Mouse (Mus musculus) large intestine, adult 2 months (tissue): Measurements from ENCODE around the gene Thap3. TPM values are rescaled to one million over a fixed set of nuclear protein-coding genes. Genes with fewer than 3 reads are reported as not detected.

ENCODE experiments used
- DNase-seq: peaks from one replicate; pipeline ENCODE4 v3.0.0-alpha.2; 2012; ENCODE audit warnings: low read depth, low spot score
- whole genome bisulfite sequencing: fragments of 180-500 bp; shearing (Covaris S2); methylation state at CpG from one replicate; pipeline ENCODE4 v1.1.7; 2018; 5-methylcytosine and 5-hydroxymethylcytosine counted together
- polyA plus RNA-seq: library from polyadenylated mRNA; depleted of rRNA; stranded (reverse); fragments of >200 nt; gene quantifications from 2 replicates; pipeline ENCODE4 v1.2.3, GENCODE M21; 2012

The Thap3 gene
- polyA plus RNA-seq, 1 experiment, result 21.0 TPM

DNA sequence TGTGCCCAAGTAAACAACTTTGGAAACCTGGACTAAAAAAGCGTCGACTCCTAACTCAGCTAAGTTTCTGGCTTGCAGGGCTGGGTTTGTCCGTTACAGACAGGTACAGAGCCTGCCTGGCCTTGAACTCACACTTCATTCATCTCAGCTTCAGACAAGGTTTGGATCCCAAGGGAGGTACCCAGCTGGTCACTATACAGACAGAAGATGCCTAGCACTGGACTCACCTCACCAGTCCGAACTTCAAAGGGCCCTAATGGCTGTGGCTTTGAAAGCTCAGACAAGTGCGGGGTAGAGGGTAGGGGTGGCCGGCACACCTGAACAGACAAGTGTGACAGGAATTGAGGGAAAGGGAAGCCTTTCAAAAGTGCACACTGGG, 302 bp upstream of the Thap3 start:
- WGBS, result 39% methylated on average over 6 of the region's 6 CpGs
- DNase-seq, result no peak

DNA sequence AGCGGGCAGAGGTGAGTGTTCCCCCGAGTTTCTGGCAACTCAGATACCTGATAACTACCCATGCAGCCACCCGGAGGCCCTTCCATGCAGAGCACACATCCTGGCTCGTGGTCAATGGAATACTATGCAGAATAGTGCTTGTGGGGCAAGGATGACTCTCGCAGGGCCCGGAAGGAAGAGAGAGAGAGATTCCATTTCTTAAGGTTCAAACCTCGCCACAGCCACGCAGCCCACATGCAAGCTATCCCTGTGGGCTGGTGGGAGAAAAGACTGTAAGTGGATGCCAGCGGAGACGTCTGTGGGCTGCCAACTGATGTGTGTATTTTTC, 819 bp downstream of the Thap3 start:
- 13% methylated on average over 10 of the region's 10 CpGs for WGBS
- no peak for DNase-seq

DNA sequence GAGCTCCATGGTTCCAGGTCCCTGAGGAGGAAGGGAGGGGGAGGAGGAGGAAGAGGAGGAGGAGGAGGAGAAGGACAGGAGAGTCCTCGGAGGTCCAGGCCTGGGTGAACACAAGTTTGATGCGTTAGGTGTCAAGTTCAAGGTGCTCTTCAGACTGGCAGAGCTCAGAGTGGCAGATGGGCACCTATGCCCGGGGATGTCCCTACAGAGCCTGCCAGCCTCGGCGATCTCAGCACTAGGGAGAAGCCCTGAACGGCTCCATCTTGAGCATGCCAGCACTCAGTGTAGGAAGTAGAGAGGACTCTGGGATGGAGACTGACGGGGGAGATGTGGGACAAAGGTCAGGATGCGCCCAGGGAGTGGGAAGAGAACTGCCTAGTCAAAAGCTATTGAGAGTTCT, 2.1 kb downstream of the Thap3 start:
- WGBS, result 26% methylated on average over 8 of the region's 8 CpGs
- no peak for DNase-seq

DNA sequence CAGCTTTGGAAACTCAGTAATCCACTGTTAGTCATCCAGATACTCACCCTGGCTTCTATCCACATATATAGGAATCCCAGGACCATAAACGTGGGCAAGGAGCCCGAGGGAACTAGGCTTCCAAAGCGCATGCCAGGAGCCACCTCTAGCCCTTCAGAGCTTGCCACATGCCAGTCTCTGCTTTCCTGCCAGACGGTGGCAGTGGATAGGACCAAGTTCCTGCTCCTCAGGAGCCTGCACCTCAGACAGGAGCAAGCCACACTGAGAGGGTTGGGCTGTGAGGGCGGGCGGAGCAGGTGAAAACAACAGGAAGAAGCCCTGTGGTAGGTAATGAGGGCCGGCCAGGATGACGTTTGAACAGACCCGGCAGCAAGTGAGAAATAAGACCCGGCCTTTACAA, 2.9 kb downstream of the Thap3 start:
- 20% methylated on average over 10 of the region's 10 CpGs for WGBS
- peak; percentile 80 for DNase-seq

DNA sequence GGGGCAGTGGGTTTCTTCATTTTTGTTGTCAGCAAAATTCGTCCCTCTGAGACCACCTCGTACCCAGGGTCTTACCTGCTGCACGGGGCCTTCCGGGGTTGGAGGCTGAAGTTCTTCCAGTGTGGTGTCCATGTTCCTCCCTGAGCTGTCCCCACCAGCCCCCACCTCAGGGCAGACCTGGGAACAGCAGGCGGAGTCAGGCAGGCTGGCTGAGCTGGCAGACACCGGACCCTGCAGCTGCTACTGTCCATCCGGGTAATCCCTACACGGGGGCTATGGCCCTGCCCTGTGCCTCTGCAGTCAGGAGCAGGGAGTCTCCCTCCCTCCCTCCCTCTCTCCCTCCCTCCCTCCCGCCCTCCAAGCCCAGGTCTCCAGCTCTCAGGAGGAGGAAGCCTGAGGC, 5.2 kb downstream of the Thap3 start:
- no peak for DNase-seq
- WGBS, result 55% methylated on average over 9 of the region's 9 CpGs

DNA sequence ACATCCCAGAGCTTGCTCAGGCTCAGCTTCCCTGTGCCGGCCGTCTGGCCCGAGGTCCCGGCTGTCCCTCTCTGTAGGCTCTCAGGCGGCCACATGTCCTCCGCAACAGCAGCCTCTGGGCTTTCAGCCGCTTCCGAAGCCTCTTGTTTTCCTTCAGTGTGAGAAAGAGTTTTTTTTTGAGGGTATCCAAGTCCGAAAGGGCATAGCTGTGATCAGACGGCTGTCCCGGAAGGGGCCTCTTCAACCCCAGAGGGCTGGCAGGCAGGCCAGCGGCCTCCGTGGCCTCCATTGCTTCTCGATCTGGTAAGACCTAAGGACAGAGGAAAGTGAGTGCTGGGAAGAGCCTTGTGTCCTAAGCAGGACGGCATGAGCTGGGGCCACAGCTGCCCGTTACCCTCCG, 5.8 kb downstream of the Thap3 start:
- WGBS, result 81% methylated on average over 17 of the region's 17 CpGs
- DNase-seq, result no peak

DNA sequence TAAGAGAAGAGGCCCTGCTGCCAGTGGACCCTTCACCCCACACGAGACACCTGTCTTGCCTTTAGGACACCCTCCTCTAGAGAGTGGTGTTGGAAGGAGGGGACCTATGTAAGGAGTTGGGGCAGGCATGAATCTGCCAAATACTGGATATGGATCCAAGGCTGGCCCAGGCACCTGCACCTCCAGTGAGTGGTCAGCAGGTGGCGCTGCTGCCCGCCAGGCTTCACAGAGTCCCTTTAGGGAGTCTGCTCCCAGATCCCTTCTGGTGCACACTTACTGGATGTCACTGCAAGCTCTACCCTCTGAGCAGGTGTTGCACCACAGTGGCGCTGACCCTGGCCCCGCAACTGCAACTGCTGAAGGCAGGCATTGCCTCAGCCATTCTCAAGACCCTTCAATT, 7.4 kb downstream of the Thap3 start:
- DNase-seq, result no peak
- 8% methylated on average over 5 of the region's 5 CpGs for WGBS

DNA sequence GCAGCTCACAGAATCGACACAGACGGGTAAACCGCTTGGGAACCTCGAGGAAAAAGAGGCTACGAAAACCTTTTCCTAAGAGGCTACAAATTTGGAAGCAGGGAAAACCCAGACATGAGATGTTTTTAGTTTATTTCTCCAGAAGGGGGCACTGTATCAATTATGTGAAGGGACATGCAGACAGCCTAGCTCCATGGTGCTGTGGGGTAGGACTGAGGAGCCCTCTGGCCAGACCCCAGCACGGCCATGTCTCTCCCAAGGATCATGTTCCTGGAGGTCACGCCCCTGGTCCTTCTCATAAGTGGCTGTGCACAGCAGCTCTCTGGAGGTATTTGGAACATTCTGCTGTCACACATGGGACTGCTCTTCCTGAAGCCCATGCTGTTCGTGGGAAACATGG, 8.1 kb downstream of the Thap3 start:
- 77% methylated on average over 8 of the region's 8 CpGs for WGBS
- DNase-seq, result no peak

DNA sequence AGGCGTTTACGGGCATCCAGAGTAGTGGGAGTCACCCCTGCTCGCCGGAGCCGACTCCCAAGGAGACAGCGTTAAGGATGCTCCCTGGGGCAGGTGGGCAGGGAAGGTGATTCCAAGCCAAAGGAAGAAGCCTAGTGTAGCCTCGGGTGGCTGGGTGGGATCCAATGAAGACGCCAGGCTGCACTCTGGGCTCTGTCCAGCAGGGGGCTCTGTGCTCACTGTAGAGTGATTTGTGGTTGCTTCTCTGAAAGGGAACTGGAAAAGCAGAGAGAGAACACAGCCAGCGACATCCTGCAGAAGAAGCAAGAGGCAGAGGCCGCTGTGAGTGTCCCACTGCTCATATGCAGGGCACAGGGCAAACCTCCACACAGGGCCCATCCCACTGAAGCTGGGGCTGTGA, 11.0 kb downstream of the Thap3 start:
- no peak for DNase-seq
- WGBS, result 38% methylated on average over 10 of the region's 10 CpGs

DNA sequence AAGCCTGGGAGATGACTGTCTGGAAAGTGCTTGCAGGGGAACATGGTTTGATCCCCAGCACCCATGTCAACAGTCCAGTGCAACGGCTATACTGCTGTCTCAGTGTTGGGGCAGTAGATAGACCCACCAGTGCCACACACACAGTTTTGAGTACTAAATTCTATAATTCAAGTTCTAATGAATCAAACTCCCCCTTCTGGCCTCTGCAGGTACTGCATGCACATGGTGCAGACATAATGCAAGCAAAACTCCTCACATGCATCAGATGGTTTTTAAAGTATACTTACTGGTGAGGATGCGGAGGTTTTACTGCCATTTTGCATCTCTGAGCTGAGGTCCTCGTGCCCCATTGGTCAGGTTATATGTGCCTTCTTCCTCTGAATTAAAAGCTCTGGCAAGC, 13.4 kb downstream of the Thap3 start:
- WGBS, result 95% methylated on average over 3 of the region's 3 CpGs
- DNase-seq, result no peak

DNA sequence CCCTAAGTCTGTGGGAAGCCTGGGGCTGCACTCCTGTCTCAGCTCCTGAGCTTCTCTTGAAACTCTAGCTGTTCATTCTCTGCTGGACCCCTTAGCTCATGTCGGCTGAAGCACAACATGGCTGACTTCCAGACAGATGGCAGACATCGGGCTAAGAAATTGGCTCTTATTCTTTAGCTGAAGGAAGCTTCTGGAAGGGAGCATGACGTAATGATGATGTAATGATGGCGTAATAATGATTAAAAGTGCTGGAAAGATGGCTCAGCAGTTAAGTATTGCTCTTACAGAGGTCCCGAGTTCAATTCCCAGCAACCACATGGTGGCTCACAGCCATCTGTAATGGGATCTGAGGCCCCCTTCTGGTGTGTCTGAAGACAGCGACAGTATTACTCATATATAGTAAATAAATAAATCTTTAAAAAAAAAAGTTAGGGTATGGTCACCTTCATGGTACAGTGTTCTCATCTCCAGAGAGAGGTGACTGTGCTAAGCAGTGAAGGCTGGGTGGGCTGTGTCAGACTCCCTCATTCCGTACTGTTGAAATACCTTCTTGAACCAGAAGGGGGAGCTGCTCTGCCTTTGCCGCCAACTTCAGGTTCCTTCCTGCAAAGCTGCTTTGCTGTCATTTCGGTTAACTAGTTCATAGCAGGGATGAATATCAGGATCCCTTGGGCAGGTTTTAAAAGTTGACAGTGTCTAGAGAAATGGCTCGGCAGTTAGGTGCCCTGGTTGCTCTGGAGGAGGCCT, 16.4 kb downstream of the Thap3 start:
- WGBS, result 72% methylated on average over 10 of the region's 10 CpGs
- no peak for DNase-seq

DNA sequence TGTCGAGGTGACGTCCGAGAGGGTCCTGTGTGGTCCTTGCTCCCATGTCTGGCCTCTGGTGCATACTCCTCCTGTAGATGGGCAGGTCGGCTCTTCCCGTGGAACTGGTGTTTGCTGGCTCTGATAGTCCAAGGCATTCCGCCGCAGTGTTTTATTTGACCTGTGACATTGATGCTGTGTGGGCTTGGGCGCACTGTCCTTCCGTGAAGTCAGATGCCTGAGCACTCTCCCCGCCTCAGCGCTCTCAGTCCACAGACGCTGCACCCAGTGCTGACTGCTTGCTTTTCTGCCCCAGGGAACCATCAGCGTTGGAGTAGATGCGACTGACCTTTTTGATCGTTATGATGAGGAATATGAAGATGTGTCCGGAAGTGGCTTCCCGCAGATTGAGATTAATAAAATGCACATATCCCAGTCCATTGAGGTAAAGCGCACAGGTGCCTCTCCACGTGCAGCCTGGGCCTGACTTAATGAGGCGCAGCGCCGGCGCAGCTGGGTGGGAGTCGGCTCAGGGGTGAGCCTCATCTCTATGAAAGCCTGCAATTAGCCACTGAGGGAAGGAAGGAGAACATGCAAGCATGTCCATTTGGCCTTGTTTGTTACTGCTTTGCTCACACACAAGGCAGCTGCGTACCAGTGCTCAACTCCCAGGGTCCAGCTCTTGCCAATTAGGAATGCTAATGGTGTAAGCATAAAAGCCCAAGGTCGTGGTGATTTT, 20.4 kb downstream of the Thap3 start:
- no peak for DNase-seq
- 93% methylated on average over 26 of the region's 26 CpGs for WGBS

DNA sequence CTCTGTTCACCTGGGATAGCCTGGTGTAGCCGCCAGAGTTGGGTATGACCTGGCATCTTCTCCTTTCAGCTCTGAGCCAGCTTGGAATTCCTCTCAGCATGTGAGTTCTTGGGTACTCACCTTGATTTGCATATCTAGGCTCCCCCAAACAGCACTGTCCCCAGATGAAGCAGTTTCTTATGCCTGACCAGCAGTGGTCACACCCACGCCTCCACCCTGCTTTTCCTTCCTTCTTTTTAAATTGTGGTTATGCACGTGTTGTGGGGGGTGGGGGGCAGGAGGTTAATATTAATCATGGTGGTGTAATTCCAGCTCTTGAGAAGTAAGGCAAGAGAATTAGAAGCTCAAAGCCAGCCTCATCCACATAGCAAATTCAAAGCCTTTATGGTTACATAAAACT, 26.0 kb downstream of the Thap3 start:
- WGBS, result 81% methylated on average over 3 of the region's 3 CpGs
- no peak for DNase-seq

DNA sequence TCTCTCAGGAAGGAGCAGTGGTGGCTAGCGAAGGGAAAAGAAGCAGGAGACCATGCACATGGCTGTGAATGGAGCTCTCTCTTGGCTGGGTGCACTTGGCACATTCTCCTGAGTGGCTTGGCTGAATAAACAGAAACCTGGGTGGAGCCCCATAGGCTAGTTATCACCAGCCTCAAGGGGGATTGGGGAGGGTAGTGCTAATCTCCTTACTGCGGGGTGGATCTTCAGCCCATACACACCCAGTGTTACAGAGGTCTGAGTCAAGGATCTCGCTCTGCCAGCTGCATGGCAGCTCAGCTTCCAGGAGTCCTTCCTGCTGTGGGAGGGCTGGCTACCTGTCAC, 28.3 kb downstream of the Thap3 start:
- WGBS, result 30% methylated on average over 3 of the region's 3 CpGs
- DNase-seq, result peak; percentile 32

DNA sequence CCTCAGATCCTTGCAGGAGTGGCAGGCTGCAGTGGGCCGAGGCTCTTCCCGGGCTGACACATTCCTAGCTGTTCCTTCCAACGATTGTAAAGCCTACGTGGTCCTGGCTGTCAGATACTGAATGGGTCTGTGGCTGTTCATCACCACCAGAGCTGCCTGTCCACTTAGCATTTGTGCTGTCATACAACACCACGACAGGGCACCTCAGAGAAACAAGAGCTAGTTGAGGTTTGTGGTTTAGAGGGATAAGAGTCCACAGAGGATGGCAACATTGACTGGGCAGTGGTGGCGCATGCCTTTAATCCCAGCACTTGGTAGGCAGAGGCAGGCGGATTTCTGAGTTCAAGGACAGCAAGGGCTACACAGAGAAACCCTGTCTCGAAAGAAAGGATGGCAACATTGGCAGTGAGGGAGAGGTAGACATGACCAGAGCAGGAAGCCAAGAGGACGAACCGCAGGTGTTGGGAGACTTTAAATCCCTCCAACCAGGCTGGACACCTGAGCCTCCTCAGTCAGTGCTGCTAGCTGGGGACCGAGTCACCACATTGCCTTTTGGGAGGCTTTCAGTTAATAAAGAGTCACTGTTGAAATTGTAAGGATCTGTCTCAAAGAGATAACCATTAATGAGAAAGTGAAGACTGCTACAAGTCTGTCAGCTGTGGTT, 28.8 kb downstream of the Thap3 start:
- WGBS, result 81% methylated on average over 11 of the region's 11 CpGs
- no peak for DNase-seq

DNA sequence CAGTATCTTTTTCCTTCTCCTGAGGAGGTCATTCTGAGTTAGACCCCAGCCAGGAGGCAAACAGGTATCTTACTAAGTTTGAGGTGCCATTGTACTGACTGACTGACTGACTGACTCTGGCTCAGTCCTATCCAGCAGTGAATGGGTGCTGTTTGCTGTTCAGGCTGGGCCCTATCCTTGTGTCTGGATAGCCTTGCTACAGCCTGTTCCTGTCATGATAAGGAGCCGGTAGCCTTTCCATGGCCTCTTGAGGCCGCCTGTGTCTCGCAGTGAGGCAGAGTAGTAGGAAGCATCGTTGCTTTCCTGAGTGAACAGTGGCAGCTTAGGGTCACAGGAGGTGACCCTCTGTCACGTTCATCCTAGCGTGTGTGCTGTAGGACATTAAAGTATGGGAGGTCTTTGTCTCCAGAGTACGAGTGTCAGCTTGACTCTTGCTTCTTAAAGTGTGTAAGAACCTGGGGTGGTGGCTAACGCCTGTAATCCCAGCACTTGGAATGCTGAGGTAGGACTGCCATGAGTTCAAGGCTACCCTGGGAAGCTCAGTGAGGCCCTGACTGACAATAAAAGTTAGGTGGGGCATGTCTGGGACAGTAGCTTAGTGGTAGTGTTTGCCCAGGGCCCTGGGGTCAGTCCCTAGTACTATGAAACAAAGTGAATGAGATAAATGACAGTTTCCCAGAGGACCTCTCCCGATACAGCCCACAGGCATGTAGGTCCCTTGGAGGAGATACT, 31.0 kb downstream of the Thap3 start:
- no peak for DNase-seq
- WGBS, result 77% methylated on average over 9 of the region's 9 CpGs

DNA sequence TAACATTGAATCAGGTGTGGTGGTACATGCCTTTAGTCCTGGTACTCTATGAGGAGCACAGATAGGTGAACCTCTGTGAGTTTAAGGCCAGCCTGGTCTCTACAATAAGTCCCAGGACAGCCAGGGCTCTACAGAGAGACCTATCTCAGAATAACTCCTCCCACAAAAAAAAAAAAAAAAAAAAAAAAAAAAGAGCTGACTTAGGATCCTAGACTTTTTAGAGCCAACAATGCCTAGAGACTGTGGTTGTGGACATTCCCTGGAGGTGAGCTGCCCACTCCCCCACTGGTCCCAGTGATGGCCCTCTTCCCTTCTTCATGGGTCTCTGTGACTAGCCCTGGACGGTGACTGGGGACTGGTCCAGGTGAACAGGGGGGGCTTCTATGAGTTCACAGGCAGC, 33.0 kb downstream of the Thap3 start:
- no peak for DNase-seq
- 87% methylated on average over 1 of the region's 1 CpGs for WGBS

DNA sequence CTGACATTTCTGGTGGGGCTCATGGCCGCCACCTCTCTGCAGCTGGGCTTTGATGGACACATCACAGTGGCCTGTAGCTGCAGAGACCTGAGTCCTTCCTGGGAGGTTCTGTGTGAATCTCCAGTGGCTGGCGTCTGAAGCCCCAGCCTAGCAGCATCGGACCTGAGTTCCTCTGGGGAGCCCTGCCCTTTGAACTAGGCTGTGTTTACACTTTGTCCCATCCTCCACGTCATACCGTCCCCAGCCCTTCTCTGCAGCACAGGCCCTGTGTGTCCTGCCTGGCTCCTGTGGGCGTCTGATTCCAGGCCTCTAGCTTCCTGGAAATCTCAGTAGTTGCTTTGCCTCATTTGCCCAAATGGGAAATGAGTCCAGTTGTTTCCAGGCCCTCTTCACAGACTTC, 35.6 kb downstream of the Thap3 start:
- 66% methylated on average over 6 of the region's 6 CpGs for WGBS
- no peak for DNase-seq

DNA sequence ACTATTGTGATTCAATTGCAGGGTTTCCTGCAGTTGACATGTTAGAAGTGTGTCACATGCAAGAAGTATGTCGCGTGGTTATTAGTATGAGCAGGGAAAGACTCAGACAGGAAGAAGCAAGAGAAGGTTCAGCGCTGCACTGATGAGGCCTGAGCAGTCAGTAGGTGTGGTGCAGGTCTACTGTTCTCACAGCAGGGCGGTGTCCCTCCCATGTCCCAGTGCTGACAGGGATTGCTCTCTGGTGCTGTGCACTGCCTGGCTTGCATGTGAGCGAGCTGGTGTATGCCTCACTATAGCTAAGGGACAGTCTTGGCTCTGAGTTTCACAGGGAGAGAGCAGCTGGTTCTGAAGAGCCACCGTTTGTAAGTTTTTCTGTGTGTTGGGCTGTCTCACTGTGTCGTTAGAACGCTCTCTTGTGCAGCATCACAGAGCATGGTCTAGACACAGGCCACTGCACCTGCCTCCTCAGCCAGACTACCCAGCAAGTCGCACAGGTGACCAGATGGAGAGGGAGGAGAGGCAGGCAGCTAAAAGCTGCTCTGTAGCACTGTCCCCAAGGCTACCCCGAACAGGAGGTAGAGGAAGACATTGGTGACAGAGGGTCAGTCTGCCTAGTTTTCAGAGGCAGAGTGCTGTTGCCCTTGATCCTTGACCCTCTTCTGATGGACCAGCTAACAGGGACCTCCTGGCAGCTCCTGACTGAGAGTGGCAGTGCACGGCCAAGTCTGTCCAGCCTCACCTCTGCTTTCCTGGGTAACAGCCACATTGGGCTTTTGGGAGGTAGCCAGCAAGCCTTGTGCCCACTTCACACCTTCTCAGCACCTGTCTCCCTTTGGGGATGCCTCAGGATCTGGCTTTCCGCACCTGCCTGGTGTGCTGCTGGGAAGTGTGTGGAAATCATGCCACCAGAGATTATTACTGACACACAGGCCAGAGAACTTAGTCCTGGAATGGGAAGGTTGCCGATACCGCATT, 40.0 kb downstream of the Thap3 start:
- no peak for DNase-seq
- 89% methylated on average over 14 of the region's 14 CpGs for WGBS

DNA sequence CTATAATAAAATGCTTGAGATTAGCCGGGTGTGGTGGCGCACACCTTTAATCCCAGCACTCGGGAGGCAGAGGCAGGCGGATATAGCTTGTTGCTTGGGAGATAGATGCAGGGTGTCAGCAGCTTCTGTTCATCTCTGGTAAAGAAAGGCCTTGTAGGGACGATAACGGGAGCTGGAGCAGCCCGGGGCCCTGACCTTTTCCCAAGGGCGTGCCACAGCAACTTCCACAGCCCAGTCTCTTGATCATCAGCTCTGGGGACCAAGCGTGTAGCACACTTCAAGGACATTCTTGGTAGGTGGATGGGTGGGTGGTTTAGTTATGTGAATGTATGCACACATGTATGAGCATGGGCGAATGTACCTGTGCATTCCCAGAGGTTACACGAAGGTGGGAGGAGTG, 42.6 kb downstream of the Thap3 start:
- WGBS, result 82% methylated on average over 11 of the region's 11 CpGs
- no peak for DNase-seq
